Mouse (Mus musculus): ENCODE measurements around the gene Vmn2r20. TPM values are rescaled to one million over a fixed set of nuclear protein-coding genes. Genes with fewer than 3 reads are reported as not detected.
"Not testable (repeated sequence)": the region's sequence is repeated elsewhere in the genome, so short reads cannot be mapped to it uniquely, and the experiment has no call there.

The Vmn2r20 gene
- not detected in 2 replicates for total RNA-seq (2021)
- long read RNA-seq, experiment 1: 0 reads
- long read RNA-seq, experiment 2: 0 reads

DNA sequence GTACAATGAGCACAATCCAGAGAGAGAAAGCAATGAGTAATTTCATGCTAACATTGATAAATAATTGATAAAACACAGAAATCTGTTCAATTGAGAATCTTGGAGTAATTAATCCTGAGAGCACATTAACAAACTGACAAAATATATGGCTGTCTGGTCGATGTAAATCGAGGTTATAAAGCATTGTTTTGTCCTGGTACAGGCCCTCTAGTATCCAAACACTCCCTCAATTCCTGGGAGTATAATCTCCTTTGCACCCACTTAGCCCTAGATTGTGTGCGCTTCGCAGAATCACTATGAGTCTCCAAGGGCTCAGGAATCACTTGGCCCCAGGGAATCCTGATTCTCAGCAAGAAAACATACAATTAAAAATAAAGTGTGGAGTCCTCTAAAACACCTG is at the start of gene Vmn2r20:
TSS of gene Vmn2r20 (minus strand) at position 101 of the 400 bp plus-strand sequence.
- not testable (repeated sequence) for DNase-seq

- not testable (repeated sequence) for DNase-seq
Measured at GRCm38 (mm10) chr6:123424413-123424812, 6.5 kb upstream of the Vmn2r20 start.

- not testable (repeated sequence) for DNase-seq
Measured at GRCm38 (mm10) chr6:123406918-123407665, 10.8 kb downstream of the Vmn2r20 start.

GRCm38 (mm10) chr6:123388824-123389223 is 29.1 kb downstream of the Vmn2r20 start:
- not testable (repeated sequence) for DNase-seq

GRCm38 (mm10) chr6:123346141-123346540 is 71.8 kb downstream of the Vmn2r20 start:
- no peak for DNase-seq

DNA sequence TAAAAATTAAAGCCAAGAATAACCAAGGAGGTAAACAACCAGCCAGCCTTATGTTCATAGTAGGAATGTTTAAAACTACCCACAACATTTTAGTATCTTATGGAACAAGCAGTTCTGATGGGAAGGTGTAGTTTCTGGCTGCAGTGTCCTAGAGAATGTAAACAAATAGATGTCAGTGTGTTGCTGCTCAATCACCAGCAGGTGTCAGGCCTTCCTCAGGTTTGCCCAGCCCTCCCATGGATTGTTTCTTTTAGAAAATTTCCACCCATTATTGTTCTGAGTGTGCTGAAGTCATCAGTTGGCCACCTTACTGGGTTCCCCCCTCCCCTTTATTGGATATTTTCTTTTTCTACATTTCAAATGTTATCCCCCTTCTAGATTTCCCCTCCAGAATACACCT is 77.8 kb downstream of the Vmn2r20 start:
- DNase-seq: no peak

GRCm38 (mm10) chr6:123332503-123332902 is 85.4 kb downstream of the Vmn2r20 start:
- DNase-seq: no peak

Other genes with a start within 250 kb of the Vmn2r20 start
- 0.30 TPM in 1 of 2 replicates, not detected in the other for gene Clec4b2, start 245.2 kb downstream of the Vmn2r20 start, total RNA-seq (2021)
- 1.6 and 3.4 TPM in 2 replicates for gene Clec4n, start 188.3 kb downstream of the Vmn2r20 start, total RNA-seq (2021)
- gene Clec4d, start 156.0 kb downstream of the Vmn2r20 start, total RNA-seq (2021): 0.41 TPM in 1 of 2 replicates, not detected in the other
- 0.15 and 0.60 TPM in 2 replicates for gene Clec4e, start 128.2 kb downstream of the Vmn2r20 start, total RNA-seq (2021)
- gene Vmn2r19, start 109.8 kb downstream of the Vmn2r20 start, total RNA-seq (2021): not detected in 2 replicates
- not detected in 2 replicates for gene Vmn2r21, start 115.3 kb upstream of the Vmn2r20 start, total RNA-seq (2021)
- not detected in 2 replicates for gene Vmn2r22, start 232.6 kb upstream of the Vmn2r20 start, total RNA-seq (2021)

Measured in adrenal gland, postnatal 14 days (tissue).